Mouse (Mus musculus): ENCODE data around the gene Cdh22. TPM values are rescaled to one million over a fixed set of nuclear protein-coding genes. Genes with fewer than 3 reads are reported as not detected.
A peak's percentile ranks its signal among the peaks of the same experiment; 100 is the strongest.

The Cdh22 gene
- polyA plus RNA-seq, 1 experiment = 33.3 TPM

- DNase-seq (ENCODE audit: extremely low spot score in 1 of 2, low spot score in 1 of 2) = no peak
These were observed 23.1 kb downstream of the Cdh22 start for GRCm38 (mm10) chr2:165211426-165212079.

DNA sequence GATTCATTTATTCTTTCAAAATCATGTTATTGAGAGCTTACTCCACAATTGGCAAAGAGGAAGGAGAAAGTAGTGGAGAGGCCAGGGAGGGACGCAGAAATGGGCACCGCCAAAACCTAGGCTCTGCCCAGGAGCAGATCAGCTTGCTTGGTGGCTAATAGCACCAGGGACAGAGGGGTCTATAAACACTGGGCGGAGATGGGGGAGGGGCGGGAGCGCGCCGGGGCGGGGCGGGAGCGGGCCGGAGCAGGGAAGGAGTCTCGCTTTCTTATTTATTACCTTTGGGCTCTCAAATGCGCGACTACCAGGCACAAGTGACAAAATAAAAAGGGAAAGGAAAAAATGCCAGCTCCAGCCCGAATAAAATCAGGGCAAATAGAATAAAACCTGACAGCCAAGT is 23.7 kb downstream of the Cdh22 start:
- no peak for DNase-seq (ENCODE audit: extremely low spot score in 1 of 2, low spot score in 1 of 2)

- DNase-seq (ENCODE audit: extremely low spot score in 1 of 2, low spot score in 1 of 2) = peak in 1 of 2 experiments; percentile 68
These were observed 27.0 kb downstream of the Cdh22 start for GRCm38 (mm10) chr2:165207689-165208088.

DNA sequence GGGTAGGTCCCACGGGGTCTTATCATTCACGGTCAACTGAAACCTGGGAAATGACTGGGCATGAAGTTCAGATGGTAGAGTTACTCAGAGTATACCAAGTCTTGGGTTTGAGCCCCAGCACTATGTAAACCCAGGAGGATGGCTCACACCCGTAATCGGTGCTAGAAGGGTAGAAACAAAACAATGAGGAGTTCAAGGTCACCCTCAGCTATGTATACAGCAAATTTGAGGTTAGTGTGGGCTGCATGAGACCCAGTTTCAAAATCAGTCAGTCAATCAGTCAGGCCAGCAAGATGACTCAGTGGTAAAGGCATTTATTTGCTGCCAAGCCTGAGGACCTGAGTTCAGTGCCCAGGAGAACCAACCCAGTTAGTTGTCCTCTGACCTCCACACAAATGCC is 27.6 kb downstream of the Cdh22 start:
- DNase-seq (ENCODE audit: extremely low spot score in 1 of 2, low spot score in 1 of 2) = no peak

GRCm38 (mm10) chr2:165205486-165205885 is 29.2 kb downstream of the Cdh22 start:
- no peak for DNase-seq (ENCODE audit: extremely low spot score in 1 of 2, low spot score in 1 of 2)

DNA sequence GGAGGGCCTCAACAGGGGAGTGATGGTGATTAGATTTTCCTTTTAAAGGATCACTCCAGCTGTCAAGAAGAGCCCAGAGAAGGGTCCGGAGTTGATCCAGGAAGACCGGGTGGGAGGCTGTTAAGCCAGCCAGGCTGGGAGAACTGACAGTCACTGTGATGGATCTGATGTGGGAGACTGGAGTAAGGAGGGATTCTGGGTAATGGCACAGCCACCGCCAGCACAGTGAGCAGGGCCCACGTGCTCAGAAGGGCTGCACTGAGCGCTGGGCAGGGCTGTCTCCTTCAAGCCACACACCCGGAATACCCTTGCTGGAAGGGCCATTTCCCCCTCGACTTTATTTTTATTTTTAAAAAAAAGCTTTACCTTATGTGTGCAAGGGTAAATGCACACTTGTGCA is 29.7 kb downstream of the Cdh22 start:
- peak in 1 of 2 experiments; percentile 36 for DNase-seq (ENCODE audit: extremely low spot score in 1 of 2, low spot score in 1 of 2)

DNA sequence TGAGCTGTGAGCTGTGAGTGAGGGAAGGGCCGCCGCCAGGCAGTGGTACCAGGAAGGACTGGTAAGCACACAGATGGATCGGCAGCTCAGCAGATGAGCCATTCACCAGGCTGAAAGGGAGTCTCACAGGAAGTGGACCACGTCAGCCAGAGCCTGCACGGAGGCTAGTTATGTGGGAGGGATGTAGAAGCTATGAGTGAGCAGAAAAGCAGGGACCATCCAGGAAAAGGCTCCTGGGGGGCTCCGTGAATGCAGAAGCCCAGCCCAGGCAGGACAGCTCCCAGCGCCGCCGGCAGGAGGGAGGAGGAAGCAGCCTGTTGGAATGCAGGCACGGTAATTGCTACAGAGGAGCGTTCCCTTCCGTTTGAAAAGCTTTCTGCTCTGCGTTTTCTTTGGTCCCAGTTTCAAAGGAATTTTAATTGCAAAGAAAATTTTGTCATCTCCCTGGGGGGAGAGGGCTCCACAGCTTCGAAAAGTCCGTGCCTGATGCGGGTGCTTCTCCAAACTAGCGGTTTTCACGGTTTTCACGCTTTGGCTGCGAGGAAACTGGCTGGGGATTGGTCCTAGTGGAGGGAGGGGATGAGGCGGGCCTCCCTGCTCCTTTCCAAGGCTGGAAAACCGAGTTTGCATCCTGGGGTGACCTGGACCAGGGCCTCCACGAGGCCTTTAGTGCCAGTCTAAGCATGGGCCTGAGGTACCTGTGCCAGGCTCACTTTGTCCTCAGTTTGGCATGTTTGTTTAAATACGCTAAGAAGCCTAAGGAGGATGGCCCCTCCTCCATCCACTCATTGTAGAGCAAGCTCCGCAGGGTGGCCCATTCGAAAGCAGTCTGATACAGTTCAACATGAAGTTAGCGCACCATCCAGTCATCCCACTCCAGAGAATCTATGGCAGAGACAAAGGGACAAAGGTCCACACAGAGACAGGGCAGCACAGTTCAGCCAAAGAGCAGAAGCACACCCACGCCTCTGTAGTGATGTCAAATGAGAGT is 32.6 kb downstream of the Cdh22 start:
- DNase-seq (ENCODE audit: extremely low spot score in 1 of 2, low spot score in 1 of 2) = peak; percentile 28 to 77

- no peak for DNase-seq (ENCODE audit: extremely low spot score in 1 of 2, low spot score in 1 of 2)
These were observed 37.1 kb downstream of the Cdh22 start for GRCm38 (mm10) chr2:165197546-165197945.

- no peak for DNase-seq (ENCODE audit: extremely low spot score in 1 of 2, low spot score in 1 of 2)
These were observed 39.1 kb downstream of the Cdh22 start for GRCm38 (mm10) chr2:165195411-165196182.

DNA sequence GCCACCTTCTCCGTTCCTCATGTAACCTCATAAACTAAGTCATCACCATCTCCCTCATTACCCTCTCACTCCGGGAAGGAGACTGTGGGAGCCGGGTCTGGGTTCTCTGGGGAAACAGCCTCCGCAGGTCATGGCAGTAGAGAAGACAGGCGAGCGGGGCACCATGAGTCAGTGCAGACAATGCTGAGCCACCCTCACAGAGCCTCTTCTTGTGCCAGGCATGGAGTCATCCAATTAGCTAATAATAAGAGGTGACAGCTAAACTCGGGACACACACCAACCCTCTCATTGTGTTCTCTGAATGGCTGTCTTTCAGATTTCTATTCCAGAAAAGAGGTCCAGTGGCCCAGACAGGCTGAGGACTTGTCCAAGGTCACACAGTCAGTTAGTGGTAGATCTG is 43.2 kb downstream of the Cdh22 start:
- no peak for DNase-seq (ENCODE audit: extremely low spot score in 1 of 2, low spot score in 1 of 2)

DNA sequence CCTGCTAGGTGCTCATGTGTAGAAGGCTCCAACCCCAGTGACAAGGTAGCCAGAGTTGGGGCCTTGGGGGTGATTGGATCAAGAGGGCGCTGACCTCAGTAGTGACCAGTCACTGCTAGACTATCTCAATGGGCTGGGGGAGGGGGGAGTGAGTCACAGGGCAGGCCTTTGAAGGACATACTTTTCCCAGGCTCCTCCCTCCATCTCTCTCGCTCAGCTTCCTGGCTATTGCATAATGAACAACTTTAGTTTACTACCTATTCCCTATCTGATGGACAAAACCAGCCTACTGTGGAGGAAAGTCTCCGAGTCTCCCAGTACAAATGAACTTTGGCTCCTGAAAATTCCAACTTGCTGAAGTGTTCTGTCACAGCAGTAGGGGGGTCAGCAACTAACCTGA is 45.1 kb downstream of the Cdh22 start:
- no peak for DNase-seq (ENCODE audit: extremely low spot score in 1 of 2, low spot score in 1 of 2)

GRCm38 (mm10) chr2:165187648-165188380 is 46.8 kb downstream of the Cdh22 start:
- no peak for DNase-seq (ENCODE audit: extremely low spot score in 1 of 2, low spot score in 1 of 2)

DNA sequence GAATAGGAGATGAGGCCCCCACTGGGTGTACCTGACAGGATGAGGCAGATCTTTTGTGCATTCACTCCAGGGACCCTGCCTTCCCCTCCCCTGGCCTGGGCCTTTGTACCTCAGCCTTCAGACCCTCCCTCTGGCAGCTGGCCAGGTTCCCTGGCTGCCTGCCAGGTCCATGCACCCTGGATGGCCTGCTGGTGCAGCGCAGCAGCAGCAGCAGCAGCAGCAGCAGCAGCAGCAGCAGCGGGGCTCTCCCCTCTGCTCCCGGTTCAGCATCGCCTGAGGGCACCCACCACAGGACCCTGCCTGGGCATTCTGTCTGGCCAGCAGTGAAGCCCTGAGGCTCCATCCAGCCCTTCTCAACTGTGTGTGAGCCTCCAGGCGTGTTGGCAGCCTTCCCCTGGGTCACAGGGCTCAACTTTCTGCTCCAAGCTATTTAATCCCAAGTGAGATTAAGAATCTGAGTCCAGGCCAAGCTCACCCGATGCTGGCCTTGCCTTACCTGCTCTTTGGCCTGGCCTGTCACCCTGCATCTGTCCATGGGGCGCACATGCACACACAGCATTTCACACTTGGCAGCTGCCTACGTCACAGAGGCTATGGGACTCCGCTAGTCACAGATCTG is 50.5 kb downstream of the Cdh22 start:
- no peak for DNase-seq (ENCODE audit: extremely low spot score in 1 of 2, low spot score in 1 of 2)

DNA sequence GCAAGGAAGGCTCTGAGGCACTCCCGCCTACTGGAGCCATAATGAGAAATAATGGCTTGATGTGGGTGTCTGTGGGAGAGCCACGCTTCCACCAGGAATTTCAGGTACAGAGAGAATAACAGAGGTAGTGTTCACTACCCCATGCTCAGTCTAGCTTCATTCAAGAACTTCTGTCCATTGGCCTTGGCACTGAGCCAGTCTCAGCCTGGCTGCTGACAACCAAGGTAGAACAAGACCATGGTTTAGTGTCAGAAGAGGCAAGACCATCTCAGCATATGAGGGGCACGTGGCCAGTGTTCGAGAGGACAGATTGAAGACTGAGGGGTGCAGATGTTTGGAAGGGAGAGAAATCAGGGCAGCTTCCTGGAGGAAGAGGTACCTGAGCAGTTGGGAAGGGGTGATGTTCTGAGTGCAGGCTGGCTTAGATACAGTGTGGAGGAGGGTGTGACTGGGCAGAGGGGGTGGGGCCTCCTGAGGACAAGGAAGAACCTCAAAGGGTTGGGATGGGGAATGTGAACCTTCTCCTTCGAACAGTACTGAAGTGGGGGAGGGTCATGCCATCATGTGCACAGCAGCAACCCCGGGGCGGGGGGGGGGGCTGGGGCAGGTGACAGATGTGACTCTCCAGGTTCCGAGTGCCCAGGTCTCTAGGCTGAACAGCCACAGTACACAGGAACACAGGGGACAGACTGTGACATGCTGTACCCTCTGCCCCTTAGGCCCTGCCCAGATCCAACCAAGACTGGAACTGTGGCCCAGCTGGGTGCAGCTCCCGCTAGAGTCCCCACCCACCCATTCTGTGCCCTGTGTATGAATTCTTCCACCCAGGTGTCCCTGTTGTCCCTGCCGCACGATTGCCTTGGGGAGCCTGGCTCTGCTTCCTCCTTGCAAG is 52.3 kb downstream of the Cdh22 start:
- DNase-seq (ENCODE audit: extremely low spot score in 1 of 2, low spot score in 1 of 2) = no peak

- peak in 1 of 2 experiments; percentile 22 for DNase-seq (ENCODE audit: extremely low spot score in 1 of 2, low spot score in 1 of 2)
These were observed 55.4 kb downstream of the Cdh22 start for GRCm38 (mm10) chr2:165179231-165179630.

GRCm38 (mm10) chr2:165176965-165177364 is 57.7 kb downstream of the Cdh22 start:
- DNase-seq (ENCODE audit: extremely low spot score in 1 of 2, low spot score in 1 of 2) = no peak

GRCm38 (mm10) chr2:165166664-165167435 is 67.8 kb downstream of the Cdh22 start:
- peak; percentile 56 to 80 for DNase-seq (ENCODE audit: extremely low spot score in 1 of 2, low spot score in 1 of 2)

GRCm38 (mm10) chr2:165162221-165162620 is 72.4 kb downstream of the Cdh22 start:
- no peak for DNase-seq (ENCODE audit: extremely low spot score in 1 of 2, low spot score in 1 of 2)
